14 mouse cellular contexts compared by ENCODE assay signal in genomic region chr5:144933486-144933885, GRCm38 (mm10).
"Had no signal": no experiment of that assay in that cellular context is flagged by ENCODE, and none has a peak within 500 bp of the region (broad histone marks: within the 10 kb centered on the region; RNA-seq: fewer than 3 reads in every experiment).

No protein-coding gene starts in this region.

- ATAC-seq: midbrain, embryonic 13.5 days had no signal

- H3K27me3 ChIP-seq: limb, embryonic 13.5 days; midbrain, embryonic 13.5 days; neural tube, embryonic 15.5 days had no signal

- H3K27ac ChIP-seq: kidney, postnatal 0 days; limb, embryonic 13.5 days; liver, embryonic 14.5 days; midbrain, embryonic 13.5 days; neural tube, embryonic 15.5 days had no signal

- H3K36me3 ChIP-seq: limb, embryonic 13.5 days; midbrain, embryonic 13.5 days; neural tube, embryonic 15.5 days had no signal

- H3K9me3 ChIP-seq: limb, embryonic 13.5 days; midbrain, embryonic 13.5 days; neural tube, embryonic 15.5 days had no signal

- H3K4me3 ChIP-seq: limb, embryonic 13.5 days; midbrain, embryonic 13.5 days; myocyte; neural tube, embryonic 15.5 days had no signal

- H3K4me2 ChIP-seq: limb, embryonic 13.5 days; midbrain, embryonic 13.5 days; neural tube, embryonic 15.5 days had no signal

- H3K9ac ChIP-seq: limb, embryonic 13.5 days; liver, embryonic 14.5 days; midbrain, embryonic 13.5 days; neural tube, embryonic 15.5 days had no signal

- DNase-seq: kidney, adult 9 months; kidney, postnatal 36 days; left cerebral cortex, postnatal 4 days; lung, adult 18-20 months; retina, postnatal 1 day; right cerebral cortex, postnatal 14 days; thymus, adult 18-20 months; thymus, postnatal 14 days had no signal
